ENCODE assay signal across 8 mouse cellular contexts in genomic region chr8:120737166-120737565, GRCm38 (mm10). TPM values are rescaled to one million over a fixed set of nuclear protein-coding genes. Genes with fewer than 3 reads are reported as not detected.
A peak's percentile ranks its signal among the peaks of the same experiment; 100 is the strongest.
DNase-seq lines count a peak whose midpoint lies in the region; ATAC-seq and TF ChIP-seq lines count a peak whose summit lies in the region.

No protein-coding gene starts in this region.

- no peaks in the 10 kb centered on the region for H3K36me3 ChIP-seq in forebrain, embryonic 12.5 days (replicated peaks)
- H3K36me3 ChIP-seq in forebrain, embryonic 14.5 days (ENCODE audit: control insufficient read depth, insufficient read depth, low read length) = no peaks in the 10 kb centered on the region
- H3K36me3 ChIP-seq in liver, adult 2 months (ENCODE audit: control insufficient read depth, insufficient read depth, low read length) = no peaks in the 10 kb centered on the region
- no peaks in the 10 kb centered on the region for H3K36me3 ChIP-seq in embryonic facial prominence, embryonic 14.5 days (ENCODE audit: control insufficient read depth, insufficient read depth, low read length)

- H3K4me1 ChIP-seq in forebrain, embryonic 12.5 days = peaks cover 13% of the 10 kb centered on the region
- H3K4me1 ChIP-seq in forebrain, embryonic 14.5 days (ENCODE audit: control insufficient read depth, insufficient read depth, low read length) = peaks cover 6% of the 10 kb centered on the region
- peaks cover 3% of the 10 kb centered on the region; the same call in 1 of the 2 replicates for H3K4me1 ChIP-seq in liver, adult 2 months (ENCODE audit: control insufficient read depth, insufficient read depth, low read length)
- H3K4me1 ChIP-seq in embryonic facial prominence, embryonic 14.5 days (ENCODE audit: control insufficient read depth, insufficient read depth, low read length) = no peaks in the 10 kb centered on the region; the same call in 1 of the 2 replicates

- H3K27me3 ChIP-seq in forebrain, embryonic 12.5 days = peaks cover 60% of the 10 kb centered on the region
- H3K27me3 ChIP-seq in forebrain, embryonic 14.5 days (replicated peaks; ENCODE audit: control insufficient read depth, insufficient read depth, low read length) = peaks cover 24% of the 10 kb centered on the region
- H3K27me3 ChIP-seq in liver, adult 2 months (ENCODE audit: control insufficient read depth, insufficient read depth, low read length) = no peaks in the 10 kb centered on the region
- peaks cover 49% of the 10 kb centered on the region for H3K27me3 ChIP-seq in embryonic facial prominence, embryonic 14.5 days (replicated peaks; ENCODE audit: control insufficient read depth, insufficient read depth, low read length)

- no peak overlapping the region for H3K4me3 ChIP-seq in forebrain, embryonic 12.5 days (replicated peaks)
- H3K4me3 ChIP-seq in forebrain, embryonic 14.5 days (ENCODE audit: low read depth, low read length) = no peak overlapping the region
- no peak overlapping the region; the same call in 1 of the 2 replicates for H3K4me3 ChIP-seq in liver, adult 2 months (ENCODE audit: insufficient read depth, low read depth, low read length)
- no peak overlapping the region for H3K4me3 ChIP-seq in embryonic facial prominence, embryonic 14.5 days (ENCODE audit: low read depth, low read length)

- intact Hi-C loops in left cerebral cortex, postnatal 4 days (cut with DNase I) = no loop called here

- no peaks in the 10 kb centered on the region for H3K9me3 ChIP-seq in forebrain, embryonic 12.5 days
- no peaks in the 10 kb centered on the region for H3K9me3 ChIP-seq in forebrain, embryonic 14.5 days (replicated peaks; ENCODE audit: control insufficient read depth, low read length)
- no peaks in the 10 kb centered on the region for H3K9me3 ChIP-seq in embryonic facial prominence, embryonic 14.5 days (ENCODE audit: control insufficient read depth, low read length)

- TF ChIP-seq CTCF in liver, adult 2 months (IDR thresholded peaks at IDR 0.05; ENCODE audit: low read depth, low read length) = no peak

- H3K4me2 ChIP-seq in forebrain, embryonic 12.5 days = peak overlapping the region; percentile 96; the same call in 1 of the 2 replicates
- H3K4me2 ChIP-seq in forebrain, embryonic 14.5 days (ENCODE audit: low read length) = no peak overlapping the region
- peak overlapping the region; percentile 84; the same call in 1 of the 2 replicates for H3K4me2 ChIP-seq in embryonic facial prominence, embryonic 14.5 days (ENCODE audit: low read depth, low read length)

- ATAC-seq in forebrain, embryonic 12.5 days (ENCODE audit: low FRiP score) = no peak
- ATAC-seq in forebrain, embryonic 14.5 days = no peak
- ATAC-seq in embryonic facial prominence, embryonic 14.5 days (ENCODE audit: low read depth) = no peak
- peak; percentile 20; the same call in 1 of the 2 replicates for ATAC-seq in monocyte, adult 5-6 weeks (replicated peaks; ENCODE audit: insufficient number of reproducible peaks, low FRiP score, low TSS enrichment, poor library complexity, severe bottlenecking)
- no peak for ATAC-seq in activated CD4-positive, CD25-positive, alpha-beta regulatory T cell, adult 4 months

- H3K27ac ChIP-seq in forebrain, embryonic 12.5 days = no peak overlapping the region
- no peak overlapping the region for H3K27ac ChIP-seq in forebrain, embryonic 14.5 days (ENCODE audit: low read depth, low read length)
- no peak overlapping the region for H3K27ac ChIP-seq in liver, adult 2 months (replicated peaks; ENCODE audit: insufficient read depth, low read depth, low read length)
- no peak overlapping the region for H3K27ac ChIP-seq in embryonic facial prominence, embryonic 14.5 days (replicated peaks; ENCODE audit: low read depth, low read length)

- H3K9ac ChIP-seq in forebrain, embryonic 12.5 days = no peak overlapping the region
- H3K9ac ChIP-seq in forebrain, embryonic 14.5 days (ENCODE audit: low read length) = no peak overlapping the region
- 0 out of 2 replicates have a peak overlapping the region, but pooled peaks have one; percentile 3 for H3K9ac ChIP-seq in liver, adult 2 months (ENCODE audit: low read depth, low read length)
- H3K9ac ChIP-seq in embryonic facial prominence, embryonic 14.5 days (ENCODE audit: low read depth, low read length) = no peak overlapping the region

- H3K79me2 ChIP-seq in liver, adult 2 months (ENCODE audit: control insufficient read depth, insufficient read depth, low read length) = no peaks in the 10 kb centered on the region

- no peak for DNase-seq in forebrain, embryonic 14.5 days (ENCODE audit: low spot score)
- DNase-seq in liver, adult 2 months (ENCODE audit: extremely low read depth, low read depth, low spot score) = no peak
- no peak for DNase-seq in liver
- DNase-seq in embryonic facial prominence, embryonic 14.5 days (ENCODE audit: low spot score) = no peak
- DNase-seq in left cerebral cortex, postnatal 4 days = no peak

- WGBS in forebrain, embryonic 12.5 days = 61% methylated on average over 7 of the region's 7 CpGs
- WGBS in forebrain, embryonic 14.5 days = 62% methylated on average over 7 of the region's 7 CpGs
- 77% methylated on average over 7 of the region's 7 CpGs for WGBS in liver, adult 2 months
- WGBS in embryonic facial prominence, embryonic 14.5 days = 54% methylated on average over 7 of the region's 7 CpGs

- no peak for TF ChIP-seq POLR2A in liver, adult 2 months (IDR thresholded peaks at IDR 0.05; ENCODE audit: extremely low read depth, insufficient read depth, low read length)

RNA-seq across cellular contexts. Expression of gene Irf8, which starts 1.0 kb away (rescaled TPM):
- polyA plus RNA-seq in forebrain, embryonic 12.5 days (2016; fragmentation: Nextera tagmentation; extraction: Ambion mirVana) = 2.8 and 3.1 TPM in 2 replicates
- polyA plus RNA-seq in forebrain, embryonic 14.5 days (2014; fragmentation: Nextera tagmentation; extraction: Ambion mirVana) = 2.0 and 4.1 TPM in 2 replicates
- 5.5 and 7.6 TPM in 2 replicates for total RNA-seq in liver, adult 2 months (2014; rRNA removed)
- 3.3 and 7.0 TPM in 2 replicates for polyA plus RNA-seq in liver, adult 2 months (2012; rRNA removed)
- polyA plus RNA-seq in embryonic facial prominence, embryonic 14.5 days (2014; fragmentation: Nextera tagmentation; extraction: Ambion mirVana) = 7.4 and 8.9 TPM in 2 replicates
- 235 to 408 TPM (median 258 TPM) in 3 replicates for total RNA-seq in monocyte, adult 5-6 weeks (2017)
- 1 to 10 TPM; 1.8 to 2.5 TPM for total RNA-seq in left cerebral cortex, postnatal 4 days (2021)
- polyA plus RNA-seq in activated CD4-positive, CD25-positive, alpha-beta regulatory T cell, adult 4 months (2017; shearing (Covaris generic)) = 10 to 100 TPM; 17.9 to 24.8 TPM
